Mouse (Mus musculus) ES-E14 (cell line): ENCODE measurements around the gene Mtss1l. TPM values are rescaled to one million over a fixed set of nuclear protein-coding genes. Genes with fewer than 3 reads are reported as not detected.

Experiments used
- DNase-seq: peaks from one replicate; pipeline ENCODE4 v3.0.0-alpha.2; 2013; ENCODE audit warnings: low read depth, low spot score
- H3K27ac ChIP-seq: 2 replicates; pipeline ENCODE4 v1.5.1; 2012; ENCODE audit warnings: low read depth, mild to moderate bottlenecking, low read length, moderate library complexity, mixed read lengths; ENCODE audit not compliant: poor library complexity, insufficient read depth, severe bottlenecking
- H3K36me3 ChIP-seq: 2 replicates; pipeline ENCODE4 v1.6.1; 2012; ENCODE audit warnings: mild to moderate bottlenecking, low read length, moderate library complexity, mixed read lengths; ENCODE audit not compliant: control insufficient read depth, poor library complexity, insufficient read depth, severe bottlenecking
- H3K4me1 ChIP-seq, 2 experiments: fragments of 150-350 bp in 1 of 2; sonication (generic) in 1 of 2; 2 replicates each; pipeline ENCODE4 v1.6.1; 2012; ENCODE audit warnings: low read length in 2 of 2, mild to moderate bottlenecking in 1 of 2, mixed read lengths in 1 of 2; ENCODE audit not compliant: control insufficient read depth in 2 of 2, insufficient read depth in 2 of 2, poor library complexity in 1 of 2
- H3K4me3 ChIP-seq, 2 experiments: fragments of 150-350 bp in 1 of 2; sonication (generic) in 1 of 2; 2 replicates each; pipeline ENCODE4 v1.5.1; 2012; ENCODE audit warnings: low read length in 2 of 2, low read depth in 1 of 2, mild to moderate bottlenecking in 1 of 2, mixed read lengths in 1 of 2; ENCODE audit not compliant: insufficient read depth in 1 of 2, poor library complexity in 1 of 2, severe bottlenecking in 1 of 2
- H3K9ac ChIP-seq: 2 replicates; pipeline ENCODE4 v1.6.1; 2012; ENCODE audit warnings: low read depth, mild to moderate bottlenecking, low read length, mixed read lengths; ENCODE audit not compliant: poor library complexity, insufficient read depth, severe bottlenecking
- H3K9me3 ChIP-seq: fragments of 150-350 bp; sonication (generic); 2 replicates; pipeline ENCODE4 v1.6.1; 2012; ENCODE audit warnings: low read depth, mild to moderate bottlenecking, low read length; ENCODE audit not compliant: control insufficient read depth, insufficient read depth
- CHD2 ChIP-seq: IDR thresholded peaks from 2 replicates; pipeline ENCODE4 v1.6.1; 2014; ENCODE audit warnings: mild to moderate bottlenecking, low read depth, low read length, inconsistent platforms
- HCFC1 ChIP-seq: IDR thresholded peaks from 2 replicates; pipeline ENCODE4 v1.6.1; 2012; ENCODE audit warnings: low read length, inconsistent platforms, borderline replicate concordance; ENCODE audit not compliant: insufficient read depth
- MAFK ChIP-seq: IDR thresholded peaks from 2 replicates; pipeline ENCODE4 v1.6.1; 2014; ENCODE audit warnings: mild to moderate bottlenecking, low read depth, low read length, inconsistent platforms; ENCODE audit not compliant: insufficient read depth
- ZC3H11A ChIP-seq: IDR thresholded peaks from 2 replicates; pipeline ENCODE4 v1.6.1; 2012; ENCODE audit warnings: low read depth, mild to moderate bottlenecking, inconsistent platforms, low read length, borderline replicate concordance
- ZNF384 ChIP-seq: IDR thresholded peaks from 2 replicates; pipeline ENCODE4 v1.6.1; 2012; ENCODE audit warnings: low read depth, low read length, inconsistent platforms
- in situ Hi-C, 2 experiments: fragments of 600-800 bp; cut with MboI; formaldehyde crosslinking; loops; one replicate each; pipeline ENCODE4 v1.15.1; 2025; ENCODE audit warnings: low sequenced_read_pairs in 2 of 2, inconsistent platforms in 1 of 2; ENCODE audit not compliant: unreplicated experiment in 2 of 2
- total RNA-seq: library from RNA; depleted of rRNA; stranded (reverse); fragments of 300-350 nt; gene quantifications from 2 replicates; pipeline ENCODE4 v1.2.3, GENCODE M21; 2012

Gene Mtss1l
- total RNA-seq, 1 experiment, result 3.6 TPM

DNA sequence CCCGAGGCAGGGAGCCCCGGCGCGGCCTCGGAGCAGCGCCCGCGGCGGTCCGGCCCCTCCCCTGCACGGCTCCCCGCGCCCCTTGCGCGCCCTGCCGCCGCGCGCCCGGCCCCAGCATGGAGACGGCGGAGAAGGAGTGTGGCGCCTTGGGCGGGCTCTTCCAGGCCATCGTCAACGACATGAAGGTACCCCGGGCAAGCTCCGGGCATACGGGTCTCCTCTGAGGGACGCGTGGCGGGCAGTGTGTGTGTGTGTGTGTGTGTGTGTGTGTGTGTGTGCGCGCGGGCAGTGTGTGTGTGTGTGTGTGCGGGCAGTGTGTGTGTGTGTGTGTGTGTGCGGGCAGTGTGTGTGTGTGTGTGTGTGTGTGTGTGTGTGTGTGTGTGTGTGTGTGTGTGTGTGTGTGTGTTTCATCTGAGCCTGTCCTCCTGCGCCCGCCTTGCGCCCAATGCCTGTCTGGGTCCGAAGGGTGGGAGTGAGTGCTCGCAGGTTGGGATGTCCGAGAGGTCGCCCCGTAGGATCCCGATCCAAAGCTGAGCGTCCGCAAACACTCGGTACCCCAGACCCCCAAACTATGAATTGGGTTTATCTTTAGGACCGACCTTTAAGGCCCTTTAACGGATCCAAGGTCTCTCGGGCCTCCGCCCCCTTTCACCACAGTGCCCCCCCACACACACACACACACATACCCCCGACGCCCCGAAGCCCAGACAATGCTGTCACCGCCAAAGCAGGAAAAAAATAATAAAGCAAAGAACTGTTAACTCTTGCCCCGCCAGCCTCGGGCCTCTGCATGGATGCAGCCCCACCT lies 534 bp downstream of the Mtss1l start:
- Histone ChIP-seq H3K27ac (no peak overlapping the region), H3K9me3 (no peaks in the 10 kb centered on the region), H3K4me1 (peaks cover 2 to 6% of the 10 kb centered on the region in 2 experiments; a peak in 1 of 4 replicates), H3K9ac (peak overlapping the region; percentile 84), H3K36me3 (no peaks in the 10 kb centered on the region; the same call in 1 of the 2 replicates), H3K4me3 (peak overlapping the region; percentile 83 to 93)
- in situ Hi-C loops, result no loop called here
- no peak for DNase-seq
- TF ChIP-seq HCFC1, result no peak

DNA sequence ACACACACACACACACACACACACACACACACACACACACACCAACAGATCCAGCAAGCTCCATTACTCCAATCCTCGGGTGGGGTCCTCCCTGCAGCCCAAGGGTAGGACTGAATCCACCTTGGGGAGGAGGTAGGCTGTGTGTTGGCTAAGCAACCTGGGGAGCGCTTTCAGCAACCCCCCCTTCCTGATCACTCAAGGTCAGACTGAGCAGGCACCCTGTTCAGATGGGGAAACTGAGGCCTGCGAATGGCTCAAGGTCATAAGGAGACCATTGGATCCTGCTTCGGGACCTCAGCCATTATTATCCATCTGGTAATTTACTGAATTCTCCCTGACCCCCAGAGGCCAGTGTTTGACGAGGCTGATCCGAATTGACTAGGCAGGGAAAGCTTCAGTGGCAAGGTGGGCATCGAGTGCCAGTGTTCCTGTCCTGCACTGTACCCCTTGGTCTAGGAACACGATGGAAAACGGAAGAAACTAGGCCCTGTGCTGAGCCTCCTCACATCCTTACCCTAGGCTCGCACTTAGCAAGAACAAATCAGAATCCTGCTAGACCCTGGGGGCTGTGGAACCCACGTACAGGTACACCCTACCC lies 1.2 kb downstream of the Mtss1l start:
- H3K36me3 ChIP-seq, result no peaks in the 10 kb centered on the region; the same call in 1 of the 2 replicates
- no peak for DNase-seq
- in situ Hi-C loops, result no loop called here
- H3K4me3 ChIP-seq, result peak overlapping the region; percentile 83 to 93; a peak in 2 of 4 replicates
- H3K9me3 ChIP-seq, result no peaks in the 10 kb centered on the region
- H3K9ac ChIP-seq, result no peak overlapping the region
- H3K4me1 ChIP-seq, result peaks cover 2 to 9% of the 10 kb centered on the region in 2 experiments; a peak in 1 of 4 replicates
- TF ChIP-seq CHD2 (no peak), HCFC1 (no peak), ZNF384 (no peak), ZC3H11A (no peak)
- H3K27ac ChIP-seq, result no peak overlapping the region

DNA sequence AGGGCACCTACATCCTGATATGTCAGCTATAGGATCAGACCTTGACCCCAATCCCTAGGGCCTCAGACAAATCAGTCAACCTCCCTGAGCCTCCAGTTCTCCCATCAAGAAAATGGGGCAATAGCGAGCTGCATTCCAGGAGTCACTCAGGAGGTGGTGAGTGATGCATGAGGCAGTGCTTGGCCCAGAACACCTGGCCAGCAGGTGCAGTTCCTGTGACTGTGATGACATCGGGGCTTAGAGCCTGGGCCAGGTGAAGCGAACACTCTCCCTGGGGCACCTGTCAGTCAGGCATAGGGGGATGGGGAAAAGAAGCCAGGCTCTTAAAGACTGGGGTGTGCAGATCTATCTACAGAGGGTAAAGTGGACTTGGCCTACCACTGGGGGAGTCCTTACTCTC lies 3.2 kb downstream of the Mtss1l start:
- Histone ChIP-seq H3K9ac (no peak overlapping the region), H3K27ac (no peak overlapping the region), H3K36me3 (peaks cover 10% of the 10 kb centered on the region; the same call in 1 of the 2 replicates), H3K9me3 (no peaks in the 10 kb centered on the region), H3K4me3 (no peak overlapping the region), H3K4me1 (peaks cover 2 to 9% of the 10 kb centered on the region in 2 experiments; a peak in 1 of 4 replicates)
- TF ChIP-seq HCFC1, result no peak
- TF ChIP-seq ZC3H11A, result no peak
- no peak for TF ChIP-seq ZNF384
- no peak for TF ChIP-seq CHD2
- no peak for TF ChIP-seq MAFK
- in situ Hi-C loops, result no loop called here
- no peak for DNase-seq

DNA sequence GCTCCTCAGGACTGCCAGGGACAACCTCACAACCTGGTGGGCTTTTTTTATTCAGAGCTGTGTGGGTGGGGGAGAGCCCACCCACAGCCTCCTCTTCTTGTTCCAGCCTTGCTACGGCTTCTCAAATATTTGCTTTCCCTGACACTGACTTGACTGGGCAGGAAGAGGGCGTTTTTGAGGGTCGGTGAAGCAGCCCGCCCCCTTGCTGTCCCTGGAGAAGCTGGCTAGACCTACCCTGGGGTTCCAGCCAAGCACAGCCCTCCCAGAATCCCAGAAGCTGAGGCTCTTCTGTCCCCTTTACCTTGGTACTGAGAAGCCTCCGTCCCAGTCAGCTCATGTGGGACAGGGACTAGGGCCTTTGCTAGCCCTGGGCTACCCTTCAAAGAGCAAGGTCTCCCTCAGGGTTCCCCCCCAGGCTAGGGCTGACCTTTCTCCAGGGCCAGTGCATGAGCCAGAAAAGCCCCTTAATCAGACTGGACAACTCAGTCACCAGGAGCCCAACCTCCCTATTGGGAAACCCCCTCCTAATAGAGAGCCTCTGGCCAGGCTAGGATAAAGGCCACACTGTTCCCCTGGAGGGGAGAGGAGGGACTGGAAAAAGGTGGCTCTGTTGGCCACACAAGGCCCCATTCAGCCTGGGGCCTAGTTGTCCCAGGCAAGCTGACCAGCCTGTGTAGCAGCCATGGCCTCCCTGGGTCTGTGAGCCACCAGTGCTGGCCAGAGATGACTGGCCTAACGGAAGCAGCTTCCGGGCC lies 4.0 kb downstream of the Mtss1l start:
- H3K9ac ChIP-seq, result no peak overlapping the region
- no peaks in the 10 kb centered on the region for H3K9me3 ChIP-seq
- peaks cover 2 to 8% of the 10 kb centered on the region in 2 experiments; a peak in 1 of 4 replicates for H3K4me1 ChIP-seq
- H3K36me3 ChIP-seq, result peaks cover 15% of the 10 kb centered on the region; the same call in 1 of the 2 replicates
- H3K4me3 ChIP-seq, result no peak overlapping the region
- in situ Hi-C loops, result no loop called here
- H3K27ac ChIP-seq, result no peak overlapping the region
- no peak for DNase-seq
- no peak for TF ChIP-seq ZC3H11A
- no peak for TF ChIP-seq CHD2
- TF ChIP-seq MAFK, result no peak
- TF ChIP-seq HCFC1, result no peak
- TF ChIP-seq ZNF384, result no peak
